Mouse (Mus musculus) gastrocnemius, postnatal 25 days (tissue): Measurements from ENCODE around the gene Dusp12. TPM values are rescaled to one million over a fixed set of nuclear protein-coding genes. Genes with fewer than 3 reads are reported as not detected.
A peak's percentile ranks its signal among the peaks of the same experiment; 100 is the strongest.

Experiments
- DNase-seq: peaks from one replicate; pipeline ENCODE4 v3.0.0; 2022
- long read RNA-seq, 2 experiments: library from polyadenylated mRNA; stranded (forward); transcript quantifications; one replicate each; pipeline ENCODE4 v2.0.0; 2021
- total RNA-seq, 2 experiments: library from RNA; stranded (reverse); gene quantifications; 1 replicate in 1 of 2; 2 replicates in 1 of 2; pipeline ENCODE4 v1.2.3; 2021

Gene Dusp12
- total RNA-seq: 1 to 10 TPM; 4.0 TPM
- long read RNA-seq, experiment 1, transcript Dusp12-201 (6 exons, 1,374 nt): major isoform, 5 of 6 reads
- long read RNA-seq, experiment 1, partial matches to known transcripts: 0 of 6 reads
- long read RNA-seq, experiment 1, other reads (novel, unspliced or antisense): 0 of 6 reads
- long read RNA-seq, experiment 2, transcript Dusp12-201 (6 exons, 1,374 nt): major isoform, 7 of 12 reads
- long read RNA-seq, experiment 2, partial matches to known transcripts: 0 of 12 reads
- long read RNA-seq, experiment 2, other reads (novel, unspliced or antisense): 1 of 12 reads

DNA sequence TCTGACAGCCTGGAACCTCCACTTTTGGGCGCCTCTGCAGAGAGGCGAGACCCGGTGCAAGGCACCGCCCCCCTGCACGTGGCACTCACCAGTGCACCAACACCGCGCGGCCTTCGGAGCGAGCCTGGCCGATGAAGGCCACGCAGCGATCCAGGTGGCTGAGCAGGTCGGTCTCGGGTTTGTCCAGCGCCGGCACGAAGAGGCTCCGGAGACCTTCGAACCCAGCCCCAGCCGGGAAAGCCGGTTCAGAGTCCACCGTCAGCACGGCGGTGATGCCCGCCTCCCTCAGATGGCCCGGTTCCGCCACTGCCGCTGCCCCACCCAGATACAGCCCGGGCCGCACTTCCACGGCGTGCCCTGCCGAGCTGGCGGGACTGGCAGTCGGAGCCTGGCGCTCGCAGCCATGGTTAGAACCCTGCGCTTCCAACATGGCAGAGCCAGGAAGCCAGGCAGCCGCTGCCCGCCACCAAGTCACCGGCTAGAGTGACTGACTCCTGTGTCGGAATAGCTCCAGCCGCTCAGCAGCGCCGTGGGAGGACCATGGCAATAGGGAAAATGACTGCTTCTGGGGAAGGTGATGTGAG lies at the start of gene Dusp12, which contains the start of gene Gm26620:
Gene Dusp12 (minus strand): TSS at position 563 of the 584 bp plus-strand sequence.
Gene Gm26620 (plus strand): TSS at position 88 of the 584 bp plus-strand sequence.
- DNase-seq: peak; percentile 82

DNA sequence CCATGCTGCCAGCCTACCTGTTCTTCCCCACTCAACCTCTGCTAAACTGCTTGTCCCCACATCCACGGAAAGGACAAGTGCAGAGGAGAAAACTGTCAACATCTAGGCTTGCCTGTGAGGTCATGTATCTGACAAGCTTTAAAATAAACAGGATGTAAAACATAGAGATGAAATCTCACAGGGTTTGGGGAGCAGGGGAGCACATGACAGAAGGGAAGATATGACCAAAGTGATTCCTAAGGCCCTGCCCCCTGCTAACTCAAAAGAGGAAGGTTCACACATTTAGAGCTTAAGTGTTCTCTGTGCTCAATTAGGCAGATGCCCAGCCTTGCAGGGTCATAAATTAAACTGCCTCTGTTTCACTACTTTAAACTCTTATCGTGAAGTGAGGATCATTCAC lies 49.0 kb upstream of the Dusp12 start:
- no peak for DNase-seq

DNA sequence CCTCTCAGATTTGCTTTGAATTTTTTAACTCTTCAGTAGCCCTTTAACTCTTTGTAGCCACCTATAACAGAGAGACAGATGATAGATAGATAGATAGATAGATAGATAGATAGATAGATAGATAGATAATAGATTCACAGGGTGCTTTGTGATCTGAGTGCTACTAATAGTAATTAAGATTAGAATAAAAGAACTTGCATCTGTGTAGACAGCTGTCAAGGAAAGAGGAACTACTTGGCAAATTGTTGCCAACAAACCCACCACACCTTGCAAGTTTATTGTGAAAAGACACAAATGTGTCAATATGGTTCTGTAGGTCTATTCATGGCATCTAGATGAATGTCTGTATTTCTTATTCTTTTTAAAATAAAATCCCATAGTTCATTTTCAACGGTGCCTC lies 48.6 kb upstream of the Dusp12 start:
- DNase-seq: no peak

DNA sequence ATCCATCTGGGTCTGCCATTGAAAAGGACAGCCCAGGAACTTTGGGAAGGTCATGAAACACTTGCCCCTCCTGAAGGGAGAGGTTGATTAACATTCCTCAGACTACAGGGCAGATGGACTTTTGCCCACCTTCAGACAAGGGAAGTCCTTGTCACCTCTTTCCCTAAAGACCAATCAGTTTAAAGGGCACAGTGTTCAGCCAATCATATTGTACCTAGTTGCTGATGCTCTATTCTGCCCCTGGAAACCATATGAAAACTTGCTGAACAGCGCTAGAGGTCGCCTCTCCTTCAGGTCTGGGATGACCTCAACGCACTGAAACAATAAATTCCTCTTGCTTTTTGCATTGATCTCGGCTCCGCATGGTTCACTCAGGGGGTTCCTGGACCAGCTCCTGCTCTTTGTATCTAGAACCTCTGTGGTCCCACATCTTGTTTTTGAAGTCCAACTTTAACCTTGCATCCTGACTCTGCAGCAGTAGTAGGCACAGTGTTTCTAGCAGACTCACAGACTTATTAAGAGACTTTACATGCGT lies 48.1 kb upstream of the Dusp12 start:
- DNase-seq: no peak

DNA sequence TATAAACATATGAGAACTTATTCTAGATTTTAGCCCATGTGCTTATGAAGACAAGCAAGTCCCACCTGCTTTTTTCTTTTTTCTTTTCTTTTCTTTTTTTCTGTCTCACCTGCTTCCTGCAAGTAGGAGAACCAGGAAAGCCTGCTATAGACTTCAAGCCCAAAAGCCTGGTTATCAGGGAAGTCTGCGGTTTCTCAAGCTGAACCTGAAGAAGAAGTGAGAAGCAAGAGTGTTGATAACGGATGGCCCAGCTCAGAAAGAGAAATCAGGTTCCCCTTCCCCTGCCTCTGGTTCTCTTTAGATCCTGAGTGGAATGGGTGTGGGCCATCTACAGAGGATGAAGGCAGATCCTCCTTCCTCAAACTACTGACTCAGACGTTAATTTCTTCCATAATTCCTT lies 46.7 kb upstream of the Dusp12 start:
- no peak for DNase-seq

DNA sequence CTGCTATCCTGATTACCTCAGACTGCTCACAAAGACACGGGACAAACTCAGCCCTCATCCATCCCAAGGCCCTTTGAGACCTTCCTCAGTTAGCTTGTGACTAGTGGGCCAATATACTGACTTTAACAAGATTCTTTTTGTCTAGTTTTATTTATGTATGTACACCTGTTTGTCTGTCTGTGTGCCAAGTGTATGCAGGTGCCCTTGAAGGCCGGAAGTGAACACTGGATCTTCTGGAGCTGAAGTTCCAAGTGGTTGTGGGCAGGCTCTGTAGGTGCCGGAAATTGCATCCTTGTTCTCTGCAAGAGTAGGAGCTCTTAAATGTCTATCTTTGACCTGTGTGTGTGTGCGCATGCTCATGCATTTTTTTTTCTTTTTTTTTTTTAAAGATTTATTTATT lies 43.9 kb upstream of the Dusp12 start:
- no peak for DNase-seq

DNA sequence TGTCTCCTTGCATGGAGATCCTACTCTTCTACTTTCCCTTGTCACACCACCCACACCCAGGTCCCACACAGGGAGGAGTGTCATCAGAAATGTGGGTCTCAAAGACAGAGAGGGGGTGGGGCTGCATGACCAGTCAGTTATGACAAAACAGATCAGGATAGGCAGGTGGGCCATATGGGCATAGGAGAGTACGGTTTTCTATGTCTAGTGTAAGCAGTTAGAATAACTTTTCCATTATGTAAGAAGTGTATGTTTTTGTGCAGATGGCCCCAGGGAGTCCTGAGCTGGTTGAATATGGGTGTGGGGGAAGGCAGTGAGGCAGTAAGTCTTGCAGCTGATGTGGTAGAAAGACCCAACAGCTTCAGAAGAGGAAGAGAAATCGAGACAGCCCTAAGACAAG lies 43.1 kb upstream of the Dusp12 start:
- DNase-seq: no peak

DNA sequence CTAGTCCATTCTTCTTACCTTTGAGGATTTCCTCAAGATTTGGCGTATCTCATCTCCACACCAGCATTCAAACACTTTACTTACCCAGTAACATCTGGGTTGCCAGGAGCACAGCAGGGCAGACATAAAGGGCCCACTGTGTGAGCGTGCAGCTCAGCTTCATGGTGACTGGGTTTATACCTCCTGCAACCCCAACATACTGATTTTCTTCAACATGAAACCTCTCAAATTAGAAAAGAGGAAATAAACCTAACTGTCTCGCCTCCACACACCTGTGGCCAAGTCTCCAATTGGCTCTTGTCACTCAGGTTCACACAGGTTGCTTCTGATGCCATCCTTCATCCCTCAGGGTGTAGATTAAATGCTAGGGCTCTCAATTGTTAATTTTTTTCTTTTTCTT lies 42.0 kb upstream of the Dusp12 start, which contains the start of gene Fcrla:
Gene Fcrla (minus strand): TSS at position 206 of the 400 bp plus-strand sequence.
- no peak for DNase-seq

DNA sequence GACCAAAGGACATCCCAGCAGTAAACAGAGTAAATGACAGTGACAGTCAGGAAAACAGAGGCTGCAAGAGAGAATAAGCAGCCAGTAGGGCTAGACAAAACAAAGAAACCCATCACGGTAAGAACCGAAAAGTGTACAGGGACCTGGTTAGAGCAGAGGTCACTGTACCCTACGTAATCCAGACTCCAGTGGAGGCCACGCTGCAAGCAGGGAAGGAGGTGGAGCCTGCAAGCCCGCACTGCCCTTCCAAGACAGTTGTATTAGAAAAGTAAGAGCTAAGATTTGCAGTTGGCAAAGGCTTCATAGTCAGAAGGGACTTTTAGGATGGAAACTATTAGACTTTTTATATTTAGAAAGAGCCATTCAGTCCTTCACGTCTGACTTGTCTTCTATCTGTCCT lies 41.6 kb upstream of the Dusp12 start:
- DNase-seq: no peak

DNA sequence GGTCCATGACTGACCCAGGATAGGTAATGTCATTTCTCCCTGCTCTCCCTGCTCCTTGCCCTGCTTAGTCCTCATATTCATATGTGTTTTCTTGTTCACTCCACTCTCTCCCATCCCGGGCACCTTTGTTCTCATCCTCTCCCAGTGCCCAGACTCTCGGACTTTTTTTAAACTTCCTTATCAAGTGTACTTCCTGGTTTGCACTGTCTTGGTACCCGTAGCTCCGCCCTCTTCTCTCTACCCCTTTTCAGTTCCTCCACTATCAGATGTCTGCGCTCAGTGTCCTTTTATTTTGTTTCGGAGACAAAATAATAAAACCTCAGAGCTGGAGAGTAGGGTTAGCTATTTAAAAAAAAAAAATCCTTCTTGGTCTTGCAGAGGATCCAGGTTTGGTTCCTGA lies 39.1 kb upstream of the Dusp12 start:
- DNase-seq: no peak

DNA sequence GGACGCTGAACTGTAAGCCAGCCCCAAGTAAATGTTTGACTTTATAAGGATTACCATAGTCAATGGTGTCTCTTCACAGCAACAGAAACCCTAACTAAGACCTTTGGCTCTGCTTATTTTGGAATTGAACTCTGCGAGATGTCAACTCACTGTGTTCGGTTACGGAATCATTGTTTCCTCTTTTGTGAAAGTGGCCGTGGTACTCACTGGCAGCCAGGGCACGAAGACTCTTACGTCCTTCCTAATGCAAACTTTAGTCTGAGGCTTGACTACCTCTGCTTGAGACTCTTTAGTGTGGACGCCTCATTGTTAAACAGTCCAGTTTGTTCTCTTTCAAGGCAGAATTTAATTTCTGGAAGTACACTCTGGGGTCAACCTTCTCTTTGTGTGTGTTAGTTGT lies 34.0 kb upstream of the Dusp12 start:
- DNase-seq: no peak

DNA sequence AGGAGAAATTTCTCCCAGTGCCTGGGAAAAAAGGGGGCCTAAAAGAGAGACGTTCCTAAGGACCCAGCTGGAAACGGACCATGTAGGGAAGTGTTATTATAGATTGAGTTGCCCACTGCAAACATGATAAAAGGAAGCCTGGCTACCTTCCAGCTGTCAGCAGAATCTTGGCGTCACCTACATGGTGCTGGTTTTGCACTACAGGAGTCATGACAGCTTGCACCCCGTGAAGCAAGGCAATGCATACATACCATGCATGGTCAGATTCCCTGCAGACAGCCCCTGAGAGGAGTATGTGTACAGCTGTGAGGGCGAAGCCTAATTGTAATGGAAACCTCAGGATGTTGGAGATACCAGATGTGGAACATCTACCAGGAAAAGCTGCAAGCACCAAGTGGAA lies 30.3 kb upstream of the Dusp12 start:
- DNase-seq: no peak

DNA sequence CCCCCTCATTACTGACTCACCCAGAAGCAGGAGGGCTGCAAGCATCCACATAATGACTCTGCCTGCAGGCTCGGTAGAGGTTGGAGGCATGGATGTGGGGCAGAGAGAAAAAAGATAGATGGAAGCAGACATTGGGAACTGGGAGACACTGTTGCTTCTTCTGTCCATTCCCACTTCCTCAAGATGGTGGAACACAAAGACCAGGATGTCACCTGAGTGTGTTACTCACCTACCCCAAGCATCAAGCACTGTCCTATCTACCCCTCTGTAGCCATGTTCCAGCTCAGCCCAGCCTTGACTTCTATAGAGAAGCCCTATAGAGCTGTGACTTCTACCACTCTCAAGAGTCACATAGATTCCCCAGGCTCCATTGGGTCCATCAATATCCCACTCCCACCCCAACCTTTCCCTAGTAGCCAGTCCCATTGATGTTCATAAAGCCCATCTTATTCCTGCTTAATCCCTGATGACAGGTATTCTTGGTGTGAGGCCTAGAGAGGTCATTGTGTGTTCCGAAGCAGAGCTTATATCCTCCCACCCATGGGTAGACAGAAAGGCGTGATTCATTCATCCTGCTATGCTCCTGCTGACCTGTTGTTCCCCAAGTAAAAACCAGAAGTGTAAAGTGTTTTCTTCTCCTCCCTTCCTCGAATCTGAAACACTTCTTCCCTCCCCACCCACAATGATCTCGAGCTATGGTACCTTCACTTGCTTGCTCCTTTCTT lies 27.7 kb upstream of the Dusp12 start, which contains the start of gene Fcrlb:
Gene Fcrlb (minus strand): TSS at position 51 of the 725 bp plus-strand sequence.
- no peak for DNase-seq

DNA sequence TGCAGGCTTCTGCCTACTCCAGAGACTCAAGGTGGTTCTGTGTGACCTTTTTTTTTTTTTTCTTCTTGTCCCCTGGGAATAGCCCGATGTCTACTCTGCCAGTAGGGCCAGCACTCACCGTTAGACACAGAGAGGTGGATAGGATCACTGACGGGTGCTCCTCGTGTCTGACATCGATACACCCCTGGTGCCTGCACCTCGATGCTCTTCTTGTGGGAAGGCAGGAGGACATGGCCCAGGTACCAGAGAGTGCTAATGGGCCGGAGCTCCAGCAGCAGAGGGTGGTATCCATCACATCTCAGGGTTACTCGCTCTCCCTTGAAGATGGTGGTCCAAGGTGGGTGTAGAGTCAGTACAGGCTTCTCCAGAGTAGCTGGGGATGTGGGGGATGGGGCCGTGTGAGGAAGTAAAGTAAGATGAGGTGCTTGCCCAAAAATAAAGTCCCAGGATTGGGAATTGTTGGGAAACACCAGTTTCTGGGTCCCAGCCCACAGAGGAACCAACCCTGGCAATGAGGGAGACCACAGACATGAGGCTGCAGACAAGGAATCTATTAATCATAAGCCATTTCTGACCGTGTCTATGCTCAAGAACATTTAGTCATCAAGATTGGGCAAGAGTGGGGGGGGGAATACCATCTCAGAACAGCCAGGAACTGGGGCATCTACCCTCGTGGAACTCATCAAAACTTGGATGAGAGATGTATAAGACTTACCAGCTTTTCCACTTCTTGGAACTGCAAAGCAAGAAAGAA lies 26.7 kb upstream of the Dusp12 start:
- DNase-seq: no peak

DNA sequence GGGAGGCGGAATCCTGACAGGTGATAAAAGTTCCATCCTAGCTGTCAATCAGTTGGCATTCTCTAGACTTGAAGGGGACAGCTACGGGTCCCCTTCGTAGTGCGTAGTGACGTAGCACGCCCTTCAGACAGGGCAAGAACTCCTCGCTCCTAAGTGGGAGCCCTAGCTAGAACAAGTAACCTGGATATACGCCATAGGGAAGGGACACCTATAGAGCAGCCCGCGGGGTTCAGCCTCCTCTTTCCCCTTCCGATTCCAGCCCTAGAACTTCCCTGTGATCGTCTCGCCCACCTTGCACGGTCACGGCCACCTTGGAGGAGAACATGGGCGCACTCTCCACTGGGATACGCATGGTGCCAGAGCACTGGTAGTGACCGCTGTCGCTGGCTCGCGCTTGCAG lies 23.0 kb upstream of the Dusp12 start:
- no peak for DNase-seq

DNA sequence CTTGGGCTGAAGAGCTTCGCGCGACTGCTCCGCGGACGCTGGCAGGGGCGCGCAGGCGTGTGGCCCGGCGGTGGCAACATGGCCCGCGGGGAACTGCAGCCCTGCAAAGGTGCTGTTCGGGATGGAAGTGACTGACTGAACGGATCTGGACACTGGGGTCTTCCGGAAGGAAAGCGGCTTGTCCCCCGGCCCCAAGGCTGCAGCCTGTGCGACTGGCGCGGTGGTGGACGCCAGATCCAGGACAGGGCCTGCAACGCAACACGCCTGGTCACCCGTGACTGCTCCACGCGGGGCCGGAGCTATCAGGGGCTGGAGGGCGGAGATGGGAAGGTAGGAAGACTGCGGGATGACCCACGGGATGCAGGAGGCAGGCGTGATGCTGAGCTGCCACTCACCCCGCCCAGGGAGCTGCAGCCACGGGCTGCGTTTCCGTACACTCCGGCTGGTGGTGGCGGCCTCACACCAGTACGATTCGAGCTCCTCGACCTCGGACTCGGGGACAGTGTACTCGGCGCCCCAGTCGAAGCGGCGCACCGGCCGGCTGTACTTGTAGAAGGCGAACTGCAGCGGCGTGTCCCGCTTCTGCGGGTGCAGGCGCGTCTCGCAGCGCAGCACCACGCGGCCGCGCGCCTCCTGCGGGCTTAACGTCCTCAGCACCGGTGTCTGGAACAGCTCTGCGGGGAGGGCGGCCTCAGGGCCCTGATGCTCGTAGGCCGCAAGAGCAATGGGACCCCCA lies 22.3 kb upstream of the Dusp12 start:
- no peak for DNase-seq

DNA sequence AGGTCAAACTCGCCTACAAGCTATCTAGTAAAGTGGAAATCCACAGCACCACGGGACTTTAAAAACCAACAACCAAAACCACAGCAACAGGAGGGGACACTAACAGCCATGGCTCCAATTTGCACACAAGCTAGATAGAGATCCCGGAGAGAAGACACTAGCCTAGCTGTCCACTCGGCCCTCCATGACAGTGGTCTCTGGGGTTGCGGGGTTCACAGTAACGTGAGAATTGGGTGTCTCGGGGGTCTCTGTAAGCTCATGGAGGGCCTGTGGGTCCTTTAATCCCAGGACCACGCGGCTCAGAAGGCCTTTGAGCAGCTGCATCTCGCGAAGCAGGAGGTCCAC lies 21.7 kb upstream of the Dusp12 start:
- DNase-seq: no peak

DNA sequence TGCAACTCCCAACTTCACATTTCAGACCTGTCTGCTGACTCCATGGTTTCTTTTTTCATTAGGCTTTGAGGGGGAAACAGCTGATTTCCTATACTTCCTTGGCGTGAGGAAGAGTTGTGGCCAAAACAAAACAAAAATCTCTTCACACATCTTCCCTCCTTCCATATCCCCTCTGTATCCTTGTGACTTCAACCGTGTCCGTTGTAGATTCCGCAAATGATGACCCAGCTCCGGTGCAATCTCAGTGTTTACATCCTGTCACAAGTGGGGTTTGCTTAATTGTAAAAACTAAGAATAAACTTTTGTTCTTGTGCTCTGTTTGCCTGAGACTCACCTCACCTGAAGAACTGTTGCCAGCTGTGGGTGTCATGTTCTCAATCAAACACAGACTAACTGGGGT lies 18.1 kb upstream of the Dusp12 start:
- no peak for DNase-seq

DNA sequence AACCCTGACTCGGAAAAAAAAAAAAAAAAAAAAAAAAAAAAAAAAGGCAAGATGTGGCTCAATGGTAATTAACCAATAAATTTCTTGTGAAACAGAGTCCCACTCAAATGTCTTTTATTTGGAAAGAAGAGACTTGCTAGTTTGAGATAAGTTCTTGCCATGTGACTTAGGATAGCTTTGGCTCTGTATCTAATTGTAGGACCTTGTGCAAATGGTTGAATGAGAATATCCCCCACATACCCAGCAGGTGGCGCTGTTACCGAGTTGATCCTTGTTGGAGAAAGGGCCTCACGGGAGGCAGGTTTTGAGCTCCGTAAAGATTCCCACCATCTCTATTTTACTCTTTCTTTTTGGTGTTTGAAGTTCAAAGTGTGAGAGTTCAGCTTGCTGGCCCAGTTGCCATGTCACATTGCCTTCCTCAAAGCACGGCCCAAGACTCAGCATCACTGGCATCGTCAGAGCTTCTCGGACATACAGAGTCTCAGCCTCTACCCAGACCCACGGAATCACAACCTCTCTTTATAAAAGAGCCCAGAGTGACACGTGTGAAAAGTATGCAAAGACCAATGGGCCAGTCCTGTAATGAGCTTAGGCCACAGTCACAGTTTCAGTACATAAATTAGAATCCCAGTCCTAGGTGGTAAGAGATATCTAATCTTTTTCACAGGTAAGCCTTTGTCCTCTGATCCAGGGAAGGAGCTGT lies 16.3 kb upstream of the Dusp12 start:
- DNase-seq: peak; percentile 47

DNA sequence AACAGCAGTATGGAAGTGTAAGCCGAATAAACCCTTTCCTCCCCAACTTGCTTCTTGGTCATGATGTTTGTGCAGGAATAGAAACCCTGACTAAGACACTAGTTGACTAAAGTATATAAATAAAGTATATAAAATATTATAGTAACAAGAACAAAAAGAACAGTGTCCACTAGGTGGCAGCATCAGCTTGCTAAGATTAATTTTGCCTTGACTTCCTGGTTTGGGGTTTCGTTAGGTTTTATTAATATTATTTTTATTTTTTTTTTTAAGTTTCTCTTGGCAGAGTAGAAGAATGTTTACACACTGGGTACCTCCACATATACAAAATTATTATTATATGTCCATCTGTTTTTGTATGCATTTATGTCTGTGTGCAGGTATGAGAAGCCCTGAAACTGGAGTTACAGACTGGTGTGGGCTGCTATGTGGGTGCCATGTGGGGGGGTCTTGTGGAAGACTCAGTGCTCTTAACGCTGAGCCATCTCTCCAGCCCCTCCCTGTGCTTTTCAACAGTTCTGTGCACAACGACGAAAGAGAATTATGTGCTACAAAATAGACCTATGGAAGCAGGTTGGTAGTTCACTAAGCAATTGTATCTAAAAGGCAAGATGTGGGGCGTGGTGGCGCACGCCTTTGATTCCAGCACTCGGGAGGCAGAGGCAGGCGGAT lies 15.6 kb upstream of the Dusp12 start:
- DNase-seq: no peak
